Mouse (Mus musculus): ENCODE results near the gene Glt6d1. TPM values are rescaled to one million over a fixed set of nuclear protein-coding genes. Genes with fewer than 3 reads are reported as not detected.

The Glt6d1 gene
- polyA plus RNA-seq (2014; fragmentation: Illumina TruSeq; extraction: RNeasy Lipid Tissue Mini Kit (QIAGEN cat#74804); ENCODE audit: insufficient read depth, low read depth, low replicate concordance), result not detected

DNA sequence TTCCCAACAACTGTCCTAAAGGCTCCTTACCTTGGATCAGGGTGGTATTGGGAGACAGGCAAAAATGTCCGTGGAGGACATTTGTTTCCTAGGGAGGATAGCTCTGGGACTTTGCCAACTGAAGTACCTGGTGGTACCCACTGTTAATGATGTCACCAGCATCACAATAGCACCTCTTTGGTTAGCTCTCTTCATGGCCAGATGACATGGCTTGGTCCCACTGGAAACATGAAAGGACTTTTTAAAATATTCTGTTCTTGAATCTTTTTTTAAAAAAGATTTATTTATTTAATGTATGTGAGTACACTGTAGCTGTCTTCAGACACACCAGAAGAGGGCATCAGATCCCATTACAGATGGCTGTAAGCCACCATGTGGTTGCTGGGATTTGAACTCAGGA, at the start of gene Glt6d1:
TSS of gene Glt6d1 (minus strand) at position 101 of the 400 bp plus-strand sequence.

DNA sequence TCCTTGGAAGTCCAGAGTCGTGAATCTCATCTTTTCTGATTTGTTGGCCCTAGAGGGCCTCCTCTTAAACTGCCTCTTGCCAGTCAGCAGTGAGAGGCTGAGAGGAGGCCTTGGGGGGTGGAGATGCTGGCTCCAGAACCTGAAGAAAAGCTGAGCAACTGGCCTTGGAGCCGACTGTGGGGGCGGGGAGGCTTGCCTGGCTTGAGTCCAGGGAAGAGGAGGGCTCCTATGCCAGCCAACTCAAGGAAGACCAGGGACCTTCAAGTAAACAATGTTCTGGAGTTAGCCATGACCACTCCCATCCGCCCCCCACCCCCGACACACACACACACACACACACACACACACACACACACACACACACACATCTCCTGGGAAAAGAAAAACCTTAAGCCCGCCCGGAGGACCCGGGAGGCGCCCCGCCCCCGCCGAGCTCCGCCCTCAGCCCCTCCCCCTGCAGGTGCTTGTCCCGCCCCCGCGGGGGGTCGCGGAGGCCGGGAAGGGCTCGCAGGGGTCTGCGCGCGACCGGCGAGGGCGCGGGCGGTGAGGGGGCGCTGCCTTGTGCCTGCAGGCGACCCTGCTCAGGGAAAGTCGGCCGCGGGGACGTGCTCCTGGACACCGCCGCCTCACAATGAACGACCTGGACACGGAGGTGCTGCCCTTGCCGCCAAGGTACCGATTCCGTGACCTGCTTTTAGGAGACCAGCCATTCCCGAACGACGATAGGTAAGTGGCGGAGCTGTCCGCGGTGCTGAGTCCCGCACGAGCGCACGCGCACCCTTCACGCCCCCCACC, 47.9 kb upstream of the Glt6d1 start, which contains the start of gene Kcnt1:
TSS of gene Kcnt1 (plus strand) at position 398 of the 795 bp plus-strand sequence.

DNA sequence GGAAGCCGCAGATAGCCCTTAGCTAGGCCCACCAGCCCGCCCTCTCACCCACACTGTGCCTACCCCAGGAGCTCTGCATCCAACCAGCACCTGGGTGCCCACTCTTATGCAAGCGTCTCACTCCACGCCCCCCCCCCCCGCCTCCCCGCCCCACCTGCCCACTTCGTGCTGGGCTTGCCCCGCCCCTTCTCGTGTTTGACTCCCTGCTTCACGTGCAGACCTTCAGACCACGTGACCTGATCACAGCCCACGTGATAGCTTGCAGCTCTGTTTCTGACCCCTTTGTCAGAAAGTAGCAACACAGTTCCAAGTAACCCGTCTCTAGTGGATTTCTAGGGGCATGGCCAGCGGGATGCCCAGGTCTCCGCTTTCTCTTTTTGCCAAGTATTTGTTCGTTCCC, 31.6 kb upstream of the Glt6d1 start, which contains the start of gene Sohlh1:
TSS of gene Sohlh1 (minus strand) at position 23 of the 400 bp plus-strand sequence.

DNA sequence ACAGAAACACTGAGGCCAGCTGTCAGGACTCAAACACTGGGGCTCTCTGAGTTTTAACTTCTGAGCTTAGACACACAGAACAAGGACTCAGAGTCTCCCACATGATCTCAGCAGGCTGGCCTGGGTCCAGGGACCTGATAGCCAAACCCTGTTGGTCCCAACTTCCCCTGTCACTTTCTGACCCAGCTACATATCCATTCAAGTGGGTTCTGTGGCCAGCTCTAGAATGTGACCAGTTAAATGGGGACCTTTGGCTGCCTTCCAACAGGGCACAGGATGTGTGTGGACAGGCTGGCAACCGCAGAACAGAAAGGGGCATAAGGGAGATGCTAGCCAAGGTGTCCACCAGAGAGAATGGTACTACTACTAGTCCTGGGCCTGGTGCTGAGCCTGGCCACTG, 7.2 kb upstream of the Glt6d1 start, which contains the start of gene Lcn9:
TSS of gene Lcn9 (plus strand) at position 348 of the 400 bp plus-strand sequence.

DNA sequence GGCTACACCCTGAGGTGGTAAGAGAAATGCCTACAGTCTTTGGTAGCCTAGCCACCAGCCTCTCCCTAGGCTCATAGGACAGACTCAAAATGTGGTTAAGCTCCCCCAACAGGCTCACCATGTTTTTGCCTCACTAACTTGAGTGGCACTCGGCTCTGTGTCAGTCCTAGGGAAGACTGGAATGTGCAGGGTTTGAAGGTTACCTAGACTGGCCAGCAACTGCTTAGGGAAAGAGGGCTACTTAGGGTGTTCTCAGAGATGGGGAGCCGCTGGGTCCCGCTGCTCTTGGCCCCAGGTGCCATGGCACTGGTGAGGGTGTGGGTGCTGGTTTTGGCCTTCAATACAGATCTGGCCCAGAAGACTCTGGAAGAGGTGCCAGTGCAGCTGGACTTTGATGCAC, 33.7 kb downstream of the Glt6d1 start, which contains the start of gene Gm13539:
TSS of gene Gm13539 (plus strand) at position 301 of the 400 bp plus-strand sequence.

DNA sequence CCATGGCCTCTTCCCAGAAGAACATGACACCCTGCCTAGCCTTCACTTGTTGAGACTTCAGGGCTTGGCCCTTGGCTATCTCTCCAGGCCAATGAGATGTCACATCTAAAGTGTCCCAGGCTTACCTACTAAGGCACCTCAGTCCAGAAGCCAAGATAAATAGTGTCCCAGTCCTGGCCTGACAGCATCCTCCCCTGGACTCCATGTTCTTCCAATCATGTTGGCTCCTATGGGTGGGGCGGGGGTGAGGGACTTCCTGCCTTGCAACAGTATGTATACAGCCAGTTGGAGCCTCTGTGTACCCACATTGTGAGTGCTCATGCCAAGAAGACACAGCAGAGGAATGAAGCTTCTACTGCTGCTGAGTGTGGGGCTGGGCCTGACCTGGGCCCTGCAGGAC, 38.9 kb downstream of the Glt6d1 start, which contains the start of gene Lcn11:
TSS of gene Lcn11 (plus strand) at position 301 of the 400 bp plus-strand sequence.

DNA sequence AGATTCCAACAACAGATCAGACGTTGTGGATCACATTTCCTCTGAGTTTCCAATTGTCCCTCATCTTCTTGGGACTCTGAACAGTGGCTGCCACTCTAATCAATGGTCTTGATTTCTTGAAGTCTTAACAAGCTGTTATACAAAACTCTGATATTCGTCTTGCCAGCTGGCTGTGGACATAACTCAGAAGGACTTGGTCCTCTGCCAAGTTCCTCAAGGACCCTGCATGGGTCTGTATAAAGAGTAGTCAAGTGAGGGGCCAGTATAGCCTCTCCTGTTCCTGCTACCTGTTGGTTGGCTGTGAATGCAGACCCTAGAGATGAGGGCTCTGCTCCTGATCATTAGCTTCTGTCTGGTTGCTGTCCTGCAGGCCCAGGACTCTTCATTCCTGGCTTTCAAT, 50.4 kb downstream of the Glt6d1 start, which contains the start of gene Lcn3:
TSS of gene Lcn3 (plus strand) at position 301 of the 400 bp plus-strand sequence.

Other genes starting within 250 kb of the Glt6d1 start
- 0.44 TPM for gene Mamdc4, start 241.0 kb downstream of the Glt6d1 start, polyA plus RNA-seq (2014; fragmentation: Illumina TruSeq; extraction: RNeasy Lipid Tissue Mini Kit (QIAGEN cat#74804); ENCODE audit: insufficient read depth, low read depth, low replicate concordance)
- 64.0 TPM for gene Phpt1, start 240.6 kb downstream of the Glt6d1 start, polyA plus RNA-seq (2014; fragmentation: Illumina TruSeq; extraction: RNeasy Lipid Tissue Mini Kit (QIAGEN cat#74804); ENCODE audit: insufficient read depth, low read depth, low replicate concordance)
- not detected for gene Ajm1, start 234.1 kb downstream of the Glt6d1 start, polyA plus RNA-seq (2014; fragmentation: Illumina TruSeq; extraction: RNeasy Lipid Tissue Mini Kit (QIAGEN cat#74804); ENCODE audit: insufficient read depth, low read depth, low replicate concordance)
- 25.9 TPM for gene Rabl6, start 207.3 kb downstream of the Glt6d1 start, polyA plus RNA-seq (2014; fragmentation: Illumina TruSeq; extraction: RNeasy Lipid Tissue Mini Kit (QIAGEN cat#74804); ENCODE audit: insufficient read depth, low read depth, low replicate concordance)
- gene Ccdc183, start 198.2 kb downstream of the Glt6d1 start, polyA plus RNA-seq (2014; fragmentation: Illumina TruSeq; extraction: RNeasy Lipid Tissue Mini Kit (QIAGEN cat#74804); ENCODE audit: insufficient read depth, low read depth, low replicate concordance), result not detected
- gene Tmem141, start 193.8 kb downstream of the Glt6d1 start, polyA plus RNA-seq (2014; fragmentation: Illumina TruSeq; extraction: RNeasy Lipid Tissue Mini Kit (QIAGEN cat#74804); ENCODE audit: insufficient read depth, low read depth, low replicate concordance), result 21.1 TPM
- 23.9 TPM for gene Fcna, start 187.8 kb downstream of the Glt6d1 start, polyA plus RNA-seq (2014; fragmentation: Illumina TruSeq; extraction: RNeasy Lipid Tissue Mini Kit (QIAGEN cat#74804); ENCODE audit: insufficient read depth, low read depth, low replicate concordance)
- gene Lcn8, start 162.7 kb downstream of the Glt6d1 start, polyA plus RNA-seq (2014; fragmentation: Illumina TruSeq; extraction: RNeasy Lipid Tissue Mini Kit (QIAGEN cat#74804); ENCODE audit: insufficient read depth, low read depth, low replicate concordance), result not detected
- not detected for gene Lcn5, start 157.9 kb downstream of the Glt6d1 start, polyA plus RNA-seq (2014; fragmentation: Illumina TruSeq; extraction: RNeasy Lipid Tissue Mini Kit (QIAGEN cat#74804); ENCODE audit: insufficient read depth, low read depth, low replicate concordance)
- gene Lcn6, start 139.1 kb downstream of the Glt6d1 start, polyA plus RNA-seq (2014; fragmentation: Illumina TruSeq; extraction: RNeasy Lipid Tissue Mini Kit (QIAGEN cat#74804); ENCODE audit: insufficient read depth, low read depth, low replicate concordance), result not detected
- gene Lcn10, start 133.1 kb downstream of the Glt6d1 start, polyA plus RNA-seq (2014; fragmentation: Illumina TruSeq; extraction: RNeasy Lipid Tissue Mini Kit (QIAGEN cat#74804); ENCODE audit: insufficient read depth, low read depth, low replicate concordance), result not detected
- not detected for gene Obp2a, start 115.8 kb downstream of the Glt6d1 start, polyA plus RNA-seq (2014; fragmentation: Illumina TruSeq; extraction: RNeasy Lipid Tissue Mini Kit (QIAGEN cat#74804); ENCODE audit: insufficient read depth, low read depth, low replicate concordance)
- 21.5 TPM for gene Bmyc, start 109.1 kb downstream of the Glt6d1 start, polyA plus RNA-seq (2014; fragmentation: Illumina TruSeq; extraction: RNeasy Lipid Tissue Mini Kit (QIAGEN cat#74804); ENCODE audit: insufficient read depth, low read depth, low replicate concordance)
- not detected for gene Obp2b, start 78.8 kb downstream of the Glt6d1 start, polyA plus RNA-seq (2014; fragmentation: Illumina TruSeq; extraction: RNeasy Lipid Tissue Mini Kit (QIAGEN cat#74804); ENCODE audit: insufficient read depth, low read depth, low replicate concordance)
- not detected for gene Lcn3, start 50.3 kb downstream of the Glt6d1 start, polyA plus RNA-seq (2014; fragmentation: Illumina TruSeq; extraction: RNeasy Lipid Tissue Mini Kit (QIAGEN cat#74804); ENCODE audit: insufficient read depth, low read depth, low replicate concordance)
- gene Lcn11, start 38.8 kb downstream of the Glt6d1 start, polyA plus RNA-seq (2014; fragmentation: Illumina TruSeq; extraction: RNeasy Lipid Tissue Mini Kit (QIAGEN cat#74804); ENCODE audit: insufficient read depth, low read depth, low replicate concordance), result not detected
- gene Gm13539, start 33.6 kb downstream of the Glt6d1 start, polyA plus RNA-seq (2014; fragmentation: Illumina TruSeq; extraction: RNeasy Lipid Tissue Mini Kit (QIAGEN cat#74804); ENCODE audit: insufficient read depth, low read depth, low replicate concordance), result not detected
- not detected for gene Lcn9, start 7.3 kb upstream of the Glt6d1 start, polyA plus RNA-seq (2014; fragmentation: Illumina TruSeq; extraction: RNeasy Lipid Tissue Mini Kit (QIAGEN cat#74804); ENCODE audit: insufficient read depth, low read depth, low replicate concordance)
- gene Sohlh1, start 31.4 kb upstream of the Glt6d1 start, polyA plus RNA-seq (2014; fragmentation: Illumina TruSeq; extraction: RNeasy Lipid Tissue Mini Kit (QIAGEN cat#74804); ENCODE audit: insufficient read depth, low read depth, low replicate concordance), result not detected
- gene Kcnt1, start 47.9 kb upstream of the Glt6d1 start, polyA plus RNA-seq (2014; fragmentation: Illumina TruSeq; extraction: RNeasy Lipid Tissue Mini Kit (QIAGEN cat#74804); ENCODE audit: insufficient read depth, low read depth, low replicate concordance), result not detected
- 3.3 TPM for gene Camsap1, start 167.4 kb upstream of the Glt6d1 start, polyA plus RNA-seq (2014; fragmentation: Illumina TruSeq; extraction: RNeasy Lipid Tissue Mini Kit (QIAGEN cat#74804); ENCODE audit: insufficient read depth, low read depth, low replicate concordance)
- gene Ubac1, start 205.9 kb upstream of the Glt6d1 start, polyA plus RNA-seq (2014; fragmentation: Illumina TruSeq; extraction: RNeasy Lipid Tissue Mini Kit (QIAGEN cat#74804); ENCODE audit: insufficient read depth, low read depth, low replicate concordance), result 28.3 TPM